9 mouse cellular contexts compared by ENCODE assay signal in the genomic region with DNA sequence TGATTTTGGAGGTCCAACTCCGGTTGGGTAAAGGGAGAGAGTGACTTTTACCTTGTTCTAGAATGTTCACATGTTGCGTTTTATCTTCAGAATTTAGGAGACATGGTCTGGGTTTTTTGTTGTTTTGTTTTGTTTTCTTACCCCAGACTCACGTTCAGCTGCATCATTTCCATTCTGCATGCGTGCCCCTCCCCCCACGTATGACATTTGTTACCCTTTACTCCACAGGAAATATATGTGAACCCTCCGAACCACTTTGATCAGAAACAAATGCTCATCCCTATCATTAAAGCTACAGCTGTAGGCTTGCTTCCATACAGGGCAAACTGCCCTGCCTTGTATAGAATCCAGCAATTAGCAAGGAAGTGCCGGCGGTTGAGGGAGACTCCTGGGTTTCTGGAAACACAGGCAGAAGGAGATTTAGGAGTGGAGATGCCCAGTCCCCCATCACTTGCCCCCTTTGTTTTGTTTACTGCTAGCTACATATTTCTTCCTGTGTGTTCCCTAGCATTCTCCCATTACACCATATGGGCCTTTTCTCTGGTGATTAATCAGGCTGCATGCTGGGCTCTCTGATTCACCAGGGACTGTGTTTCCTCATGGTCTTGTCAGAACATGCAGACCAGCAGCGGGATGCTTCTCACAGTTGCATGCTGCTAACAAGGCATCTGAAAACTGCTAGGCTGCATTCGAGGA.
DNase-seq lines count a peak whose midpoint lies in the region; ATAC-seq and TF ChIP-seq lines count a peak whose summit lies in the region.
"Had no signal": no experiment of that assay in that cellular context is flagged by ENCODE, and none has a peak within 500 bp of the region (broad histone marks: within the 10 kb centered on the region; RNA-seq: fewer than 3 reads in every experiment).

No protein-coding gene starts in this region.

- DNase-seq in heart, adult 11 months, result peak; percentile 86
- no peak for DNase-seq in heart, adult 2 months
- no peak for DNase-seq in stomach, postnatal 0 days (ENCODE audit: low spot score)
- no peak for DNase-seq in left cerebral cortex, postnatal 14 days (ENCODE audit: low spot score in 2 of 2)
- DNase-seq in right cerebral cortex, postnatal 10 days (ENCODE audit: low spot score in 2 of 2), result no peak

- H3K9me3 ChIP-seq in stomach, embryonic 14.5 days (ENCODE audit: control insufficient read depth, low read depth, low read length), result no peaks in the 10 kb centered on the region
- no peaks in the 10 kb centered on the region for H3K9me3 ChIP-seq in stomach, postnatal 0 days (ENCODE audit: control insufficient read depth, low read length)
- H3K9me3 ChIP-seq in hindbrain, embryonic 12.5 days (replicated peaks), result no peaks in the 10 kb centered on the region
- H3K9me3 ChIP-seq in stomach, embryonic 16.5 days (replicated peaks; ENCODE audit: control insufficient read depth, low read length), result no peaks in the 10 kb centered on the region

- H3K4me3 ChIP-seq in heart, adult 2 months, result no peak overlapping the region
- no peak overlapping the region for H3K4me3 ChIP-seq in stomach, embryonic 14.5 days (ENCODE audit: low read depth, low read length)
- no peak overlapping the region for H3K4me3 ChIP-seq in stomach, postnatal 0 days (ENCODE audit: low read depth, low read length)
- no peak overlapping the region for H3K4me3 ChIP-seq in hindbrain, embryonic 12.5 days
- H3K4me3 ChIP-seq in stomach, embryonic 16.5 days (replicated peaks; ENCODE audit: low read length), result no peak overlapping the region

- peaks cover 25% of the 10 kb centered on the region for H3K36me3 ChIP-seq in heart, adult 2 months (ENCODE audit: control insufficient read depth, insufficient read depth, low read length)
- no peaks in the 10 kb centered on the region for H3K36me3 ChIP-seq in stomach, embryonic 14.5 days (ENCODE audit: control insufficient read depth, insufficient read depth, low read length)
- H3K36me3 ChIP-seq in stomach, postnatal 0 days (ENCODE audit: control insufficient read depth, insufficient read depth, low read length), result no peaks in the 10 kb centered on the region
- H3K36me3 ChIP-seq in hindbrain, embryonic 12.5 days, result no peaks in the 10 kb centered on the region
- no peaks in the 10 kb centered on the region for H3K36me3 ChIP-seq in stomach, embryonic 16.5 days (ENCODE audit: control insufficient read depth, insufficient read depth, low read length)

- no peak for TF ChIP-seq POLR2A in heart, adult 2 months (IDR thresholded peaks at IDR 0.05; ENCODE audit: insufficient read depth, low read depth, low read length)

- ATAC-seq in stomach, embryonic 14.5 days (ENCODE audit: insufficient number of reproducible peaks, insufficient read depth, low FRiP score, low read depth), result peak; percentile 64; the same call in 1 of the 2 replicates
- ATAC-seq in stomach, postnatal 0 days (ENCODE audit: low FRiP score, low TSS enrichment), result no peak
- peak; percentile 47; the same call in 1 of the 2 replicates for ATAC-seq in hindbrain, embryonic 12.5 days (ENCODE audit: low FRiP score)
- ATAC-seq in stomach, embryonic 16.5 days (ENCODE audit: insufficient read depth, low FRiP score), result peak; percentile 77
- ATAC-seq: activated CD4-positive, CD25-positive, alpha-beta regulatory T cell, adult 4 months had no signal

- H3K4me1 ChIP-seq in heart, adult 2 months (ENCODE audit: control insufficient read depth, insufficient read depth, low read length), result peaks cover 20% of the 10 kb centered on the region
- H3K4me1 ChIP-seq in stomach, embryonic 14.5 days (ENCODE audit: control insufficient read depth, insufficient read depth, low read length), result peaks cover 25% of the 10 kb centered on the region
- 0 out of 2 replicates have a peak, but pooled peaks cover 6% of the 10 kb centered on the region for H3K4me1 ChIP-seq in stomach, postnatal 0 days (replicated peaks; ENCODE audit: control insufficient read depth, insufficient read depth)
- peaks cover 33% of the 10 kb centered on the region for H3K4me1 ChIP-seq in hindbrain, embryonic 12.5 days
- H3K4me1 ChIP-seq in stomach, embryonic 16.5 days (ENCODE audit: control insufficient read depth, insufficient read depth, low read length), result peaks cover 18% of the 10 kb centered on the region

- no peak overlapping the region for H3K9ac ChIP-seq in heart, adult 2 months (ENCODE audit: low read depth, low read length)
- H3K9ac ChIP-seq in stomach, embryonic 14.5 days (replicated peaks; ENCODE audit: low read depth, low read length), result no peak overlapping the region
- H3K9ac ChIP-seq in stomach, postnatal 0 days (ENCODE audit: low read length), result no peak overlapping the region
- peak overlapping the region; percentile 38; the same call in 1 of the 2 replicates for H3K9ac ChIP-seq in hindbrain, embryonic 12.5 days
- H3K9ac ChIP-seq in stomach, embryonic 16.5 days (ENCODE audit: low read length), result no peak overlapping the region

- WGBS in heart, adult 2 months, result 52% methylated on average over 10 of the region's 10 CpGs
- 31% methylated on average over 10 of the region's 10 CpGs for WGBS in stomach, embryonic 14.5 days
- WGBS in stomach, postnatal 0 days, result 42% methylated on average over 10 of the region's 10 CpGs
- 33% methylated on average over 10 of the region's 10 CpGs for WGBS in hindbrain, embryonic 12.5 days
- 34% methylated on average over 10 of the region's 10 CpGs for WGBS in stomach, embryonic 16.5 days

- H3K27ac ChIP-seq in heart, adult 2 months, result no peak overlapping the region
- peak overlapping the region; percentile 61 for H3K27ac ChIP-seq in stomach, embryonic 14.5 days (ENCODE audit: low read length)
- H3K27ac ChIP-seq in stomach, postnatal 0 days (replicated peaks), result no peak overlapping the region
- H3K27ac ChIP-seq in hindbrain, embryonic 12.5 days, result peak overlapping the region; percentile 30; the same call in 1 of the 2 replicates
- H3K27ac ChIP-seq in stomach, embryonic 16.5 days (ENCODE audit: low read length), result peak overlapping the region; percentile 36; the same call in 1 of the 2 replicates

- no peak for TF ChIP-seq CTCF in heart, adult 2 months (IDR thresholded peaks at IDR 0.05)
- no peak for TF ChIP-seq CTCF in stomach, postnatal 0 days (IDR thresholded peaks at IDR 0.05; ENCODE audit: low read depth)

- peaks cover 7% of the 10 kb centered on the region for H3K79me2 ChIP-seq in heart, adult 2 months (replicated peaks; ENCODE audit: control insufficient read depth, insufficient read depth, low read length)

- intact Hi-C loops in heart, adult 2 months (cut with DNase I), result loop anchor here (10.0 kb wide), 1 partner anchor 129 kb away; a partner anchor contains a TSS
- intact Hi-C loops in left cerebral cortex, postnatal 14 days (cut with DNase I), result no loop called here

- no peak for TF ChIP-seq EP300 in heart, adult 2 months (IDR thresholded peaks at IDR 0.05; ENCODE audit: insufficient read depth, low read depth, low read length)
- no peak for TF ChIP-seq EP300 in stomach, postnatal 0 days (optimal IDR thresholded peaks at IDR 0.05)

- H3K27me3 ChIP-seq in heart, adult 2 months (ENCODE audit: control insufficient read depth, insufficient read depth, low read length), result no peaks in the 10 kb centered on the region
- H3K27me3 ChIP-seq in stomach, embryonic 14.5 days (ENCODE audit: control insufficient read depth, insufficient read depth, low read length), result no peaks in the 10 kb centered on the region
- H3K27me3 ChIP-seq in stomach, postnatal 0 days (ENCODE audit: control insufficient read depth, insufficient read depth, low read length), result no peaks in the 10 kb centered on the region
- H3K27me3 ChIP-seq in hindbrain, embryonic 12.5 days, result no peaks in the 10 kb centered on the region
- no peaks in the 10 kb centered on the region for H3K27me3 ChIP-seq in stomach, embryonic 16.5 days (ENCODE audit: control insufficient read depth, insufficient read depth, low read length)

- H3K4me2 ChIP-seq in stomach, embryonic 14.5 days (replicated peaks; ENCODE audit: low read depth, low read length), result no peak overlapping the region
- no peak overlapping the region for H3K4me2 ChIP-seq in stomach, postnatal 0 days (replicated peaks; ENCODE audit: low read depth)
- no peak overlapping the region for H3K4me2 ChIP-seq in hindbrain, embryonic 12.5 days (replicated peaks)
- 0 out of 2 replicates have a peak overlapping the region, but pooled peaks have one; percentile 14 for H3K4me2 ChIP-seq in stomach, embryonic 16.5 days (ENCODE audit: low read depth, low read length)

Comparison
In these comparisons a context has a peak if more than half of its experiments do, and no peak if none do; other contexts are left out.
1. H3K27ac ChIP-seq: peak in stomach, embryonic 14.5 days (single experiment), hindbrain, embryonic 12.5 days (single experiment) and stomach, embryonic 16.5 days (single experiment); none in heart, adult 2 months (single experiment) and stomach, postnatal 0 days (single experiment).